Mouse (Mus musculus): ENCODE data around the gene Syn3.

- TF ChIP-seq CTCF (IDR thresholded peaks at IDR 0.05; ENCODE audit: low read depth) (no peak), EP300 (optimal IDR thresholded peaks at IDR 0.05) (no peak)
Measured at GRCm38 (mm10) chr10:86230006-86230405, 268.7 kb downstream of the Syn3 start.
